Mouse (Mus musculus): ENCODE measurements around the gene Tmem88b. TPM values are rescaled to one million over a fixed set of nuclear protein-coding genes. Genes with fewer than 3 reads are reported as not detected.
A peak's percentile ranks its signal among the peaks of the same experiment; 100 is the strongest.
"Not testable (repeated sequence)": the region's sequence is repeated elsewhere in the genome, so short reads cannot be mapped to it uniquely, and the experiment has no call there.

Gene Tmem88b
- polyA plus RNA-seq, 1 experiment from 2014 or later, result 1.7 TPM

- 80% methylated on average over 4 of the region's 4 CpGs for WGBS
Observed at GRCm38 (mm10) chr4:155788833-155789232, 3.2 kb upstream of the Tmem88b start.

DNA sequence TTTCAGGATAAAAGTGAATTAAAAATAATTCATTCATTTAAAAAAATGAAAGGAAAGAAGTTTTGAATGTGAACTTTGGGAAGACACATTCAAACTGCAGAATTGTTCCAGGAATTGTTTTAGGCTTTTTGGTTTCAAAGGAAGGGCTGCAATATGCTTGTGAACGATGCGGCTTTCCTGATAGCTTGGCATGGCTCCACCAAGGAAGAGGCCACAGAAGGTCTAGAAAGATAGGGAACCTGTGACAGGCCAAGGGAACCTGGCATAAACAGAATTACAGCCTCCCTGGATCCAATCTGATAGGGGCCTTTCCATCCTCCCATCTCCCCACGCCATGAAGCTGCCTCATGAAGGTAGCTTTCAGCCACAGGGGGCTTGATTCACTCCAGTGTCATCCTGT is 2.6 kb upstream of the Tmem88b start:
- no peak overlapping the region for H3K27ac ChIP-seq
- 55% methylated on average over 3 of the region's 3 CpGs for WGBS
- no peak overlapping the region for H3K4me3 ChIP-seq
- H3K27me3 ChIP-seq, result no peaks in the 10 kb centered on the region
- peaks cover 18% of the 10 kb centered on the region for H3K4me1 ChIP-seq (replicated peaks)
- H3K9ac ChIP-seq, result no peak overlapping the region
- H3K9me3 ChIP-seq (replicated peaks), result no peaks in the 10 kb centered on the region
- no peak overlapping the region for H3K4me2 ChIP-seq
- ATAC-seq (replicated peaks; ENCODE audit: insufficient number of reproducible peaks, insufficient read depth, low FRiP score, low read depth), result no peak
- H3K36me3 ChIP-seq, result no peaks in the 10 kb centered on the region

More at GRCm38 (mm10) chr4:155788833-155789232, 3.2 kb upstream of the Tmem88b start:
- H3K4me1 ChIP-seq (replicated peaks), result peaks cover 16% of the 10 kb centered on the region
- not testable (repeated sequence) for ATAC-seq (replicated peaks; ENCODE audit: insufficient number of reproducible peaks, insufficient read depth, low FRiP score, low read depth); H3K9ac ChIP-seq; H3K9me3 ChIP-seq (replicated peaks); H3K36me3 ChIP-seq; H3K4me2 ChIP-seq; H3K27me3 ChIP-seq; H3K4me3 ChIP-seq; H3K27ac ChIP-seq

DNA sequence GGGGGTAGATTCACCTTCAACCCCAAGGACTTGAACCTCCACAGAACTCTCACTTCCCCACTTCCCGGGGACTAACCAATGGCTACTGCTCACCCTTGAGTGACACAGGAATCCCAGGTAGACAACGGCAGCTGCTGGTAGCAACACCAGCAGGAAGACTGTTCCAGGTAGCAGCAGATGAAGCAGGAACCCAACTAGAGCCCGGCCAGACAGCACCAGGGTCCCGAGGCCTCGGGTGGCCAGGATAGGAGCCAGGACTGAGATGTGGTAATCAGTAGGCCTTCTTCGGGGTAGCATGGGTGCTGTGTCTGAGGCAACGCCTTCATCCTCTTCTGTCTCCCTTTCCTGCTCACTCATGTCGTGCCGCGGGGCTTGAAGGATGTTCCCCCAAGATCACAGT is 428 bp downstream of the Tmem88b start:
- H3K9ac ChIP-seq, result 0 out of 2 replicates have a peak overlapping the region, but pooled peaks have one; percentile 9
- no peaks in the 10 kb centered on the region for H3K9me3 ChIP-seq (replicated peaks)
- H3K4me3 ChIP-seq, result peak overlapping the region; percentile 24
- H3K27me3 ChIP-seq, result no peaks in the 10 kb centered on the region
- ATAC-seq (replicated peaks; ENCODE audit: insufficient number of reproducible peaks, insufficient read depth, low FRiP score, low read depth), result no peak
- WGBS, result 67% methylated on average over 10 of the region's 10 CpGs
- no peaks in the 10 kb centered on the region for H3K36me3 ChIP-seq
- peak overlapping the region; percentile 24; the same call in 1 of the 2 replicates for H3K27ac ChIP-seq
- H3K4me1 ChIP-seq (replicated peaks), result peaks cover 27% of the 10 kb centered on the region
- H3K4me2 ChIP-seq, result peak overlapping the region; percentile 31

GRCm38 (mm10) chr4:155784081-155784701 is 1.5 kb downstream of the Tmem88b start:
- peak overlapping the region; percentile 89 for H3K27ac ChIP-seq
- WGBS, result under 1% methylated on average over 52 of the region's 52 CpGs

GRCm38 (mm10) chr4:155783486-155784080 is 2.1 kb downstream of the Tmem88b start:
- Histone ChIP-seq H3K27me3 (no peaks in the 10 kb centered on the region), H3K9ac (peak overlapping the region; percentile 75), H3K4me3 (peak overlapping the region; percentile 65), H3K9me3 (replicated peaks) (no peaks in the 10 kb centered on the region), H3K27ac (peak overlapping the region; percentile 89), H3K36me3 (no peaks in the 10 kb centered on the region), H3K4me1 (replicated peaks) (peaks cover 36% of the 10 kb centered on the region), H3K4me2 (peak overlapping the region; percentile 91)
- ATAC-seq (replicated peaks; ENCODE audit: insufficient number of reproducible peaks, insufficient read depth, low FRiP score, low read depth), result peak; percentile 13; the same call in 1 of the 2 replicates
- WGBS, result 29% methylated on average over 16 of the region's 16 CpGs

More at GRCm38 (mm10) chr4:155784081-155784701, 1.5 kb downstream of the Tmem88b start:
- H3K4me3 ChIP-seq, result peak overlapping the region; percentile 65
- H3K27me3 ChIP-seq, result no peaks in the 10 kb centered on the region
- H3K36me3 ChIP-seq, result no peaks in the 10 kb centered on the region
- peak; percentile 69 for ATAC-seq (replicated peaks; ENCODE audit: insufficient number of reproducible peaks, insufficient read depth, low FRiP score, low read depth)
- peak overlapping the region; percentile 75 for H3K9ac ChIP-seq
- peaks cover 32% of the 10 kb centered on the region for H3K4me1 ChIP-seq (replicated peaks)
- peak overlapping the region; percentile 91 for H3K4me2 ChIP-seq
- no peaks in the 10 kb centered on the region for H3K9me3 ChIP-seq (replicated peaks)

- H3K9ac ChIP-seq, result no peak overlapping the region
- no peak for ATAC-seq (replicated peaks; ENCODE audit: insufficient number of reproducible peaks, insufficient read depth, low FRiP score, low read depth)
Observed at GRCm38 (mm10) chr4:155780895-155781294, 4.8 kb downstream of the Tmem88b start.

GRCm38 (mm10) chr4:155779498-155779897 is 6.2 kb downstream of the Tmem88b start:
- H3K27ac ChIP-seq, result no peak overlapping the region
- no peaks in the 10 kb centered on the region for H3K9me3 ChIP-seq (replicated peaks)
- no peaks in the 10 kb centered on the region for H3K36me3 ChIP-seq
- H3K4me1 ChIP-seq (replicated peaks), result peaks cover 57% of the 10 kb centered on the region
- 86% methylated on average over 4 of the region's 4 CpGs for WGBS
- H3K27me3 ChIP-seq, result no peaks in the 10 kb centered on the region
- no peak overlapping the region for H3K4me2 ChIP-seq
- ATAC-seq (replicated peaks; ENCODE audit: insufficient number of reproducible peaks, insufficient read depth, low FRiP score, low read depth), result no peak
- H3K4me3 ChIP-seq, result no peak overlapping the region
- no peak overlapping the region for H3K9ac ChIP-seq

More at GRCm38 (mm10) chr4:155780895-155781294, 4.8 kb downstream of the Tmem88b start:
- peak overlapping the region; percentile 50 for H3K27ac ChIP-seq
- no peaks in the 10 kb centered on the region for H3K27me3 ChIP-seq
- WGBS, result 29% methylated on average over 6 of the region's 6 CpGs
- no peak overlapping the region for H3K4me3 ChIP-seq
- peaks cover 54% of the 10 kb centered on the region for H3K4me1 ChIP-seq (replicated peaks)
- no peaks in the 10 kb centered on the region for H3K36me3 ChIP-seq
- no peak overlapping the region for H3K4me2 ChIP-seq
- H3K9me3 ChIP-seq (replicated peaks), result no peaks in the 10 kb centered on the region

DNA sequence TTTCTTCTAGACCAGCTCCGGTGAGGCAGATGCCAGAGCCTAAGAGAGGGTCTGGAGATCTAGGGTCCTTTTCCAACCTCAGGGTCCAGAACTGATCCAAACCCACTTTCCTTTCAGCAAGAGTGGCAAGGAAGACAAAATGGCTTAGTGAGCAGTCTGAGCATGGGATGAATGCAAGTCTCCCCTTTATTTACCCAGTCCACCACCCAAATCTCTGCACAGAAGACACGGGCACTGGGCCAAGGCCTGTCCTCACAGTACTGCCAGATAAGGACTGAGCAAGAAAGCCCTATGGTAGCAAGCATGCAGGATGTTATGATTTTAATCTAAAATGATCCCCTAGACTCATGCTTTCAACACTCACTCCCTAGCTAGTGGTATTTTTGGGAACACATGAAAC is 7.9 kb downstream of the Tmem88b start:
- Histone ChIP-seq H3K4me2 (no peak overlapping the region), H3K27me3 (peaks cover 9% of the 10 kb centered on the region), H3K36me3 (no peaks in the 10 kb centered on the region), H3K4me1 (replicated peaks) (peaks cover 60% of the 10 kb centered on the region), H3K9me3 (replicated peaks) (no peaks in the 10 kb centered on the region), H3K27ac (peak overlapping the region; percentile 47), H3K4me3 (no peak overlapping the region), H3K9ac (no peak overlapping the region)
- ATAC-seq (replicated peaks; ENCODE audit: insufficient number of reproducible peaks, insufficient read depth, low FRiP score, low read depth), result no peak
- WGBS, result 52% methylated on average over 2 of the region's 2 CpGs

GRCm38 (mm10) chr4:155776704-155777335 is 8.9 kb downstream of the Tmem88b start:
- H3K36me3 ChIP-seq, result no peaks in the 10 kb centered on the region
- ATAC-seq (replicated peaks; ENCODE audit: insufficient number of reproducible peaks, insufficient read depth, low FRiP score, low read depth), result no peak
- no peak overlapping the region for H3K4me3 ChIP-seq
- H3K27ac ChIP-seq, result peak overlapping the region; percentile 69
- no peaks in the 10 kb centered on the region for H3K9me3 ChIP-seq (replicated peaks)
- H3K27me3 ChIP-seq, result peaks cover 19% of the 10 kb centered on the region
- no peak overlapping the region for H3K4me2 ChIP-seq
- peaks cover 60% of the 10 kb centered on the region for H3K4me1 ChIP-seq (replicated peaks)
- no peak overlapping the region for H3K9ac ChIP-seq
- WGBS, result 42% methylated on average over 2 of the region's 2 CpGs

GRCm38 (mm10) chr4:155775855-155776254 is 9.8 kb downstream of the Tmem88b start:
- WGBS, result 52% methylated on average over 3 of the region's 3 CpGs

GRCm38 (mm10) chr4:155774971-155775740 is 10.5 kb downstream of the Tmem88b start:
- peaks cover 33% of the 10 kb centered on the region for H3K27me3 ChIP-seq
- peak; percentile 18; the same call in 1 of the 2 replicates for ATAC-seq (replicated peaks; ENCODE audit: insufficient number of reproducible peaks, insufficient read depth, low FRiP score, low read depth)

More at GRCm38 (mm10) chr4:155775855-155776254, 9.8 kb downstream of the Tmem88b start:
- Histone ChIP-seq H3K4me1 (replicated peaks) (peaks cover 57% of the 10 kb centered on the region), H3K4me2 (no peak overlapping the region), H3K9me3 (replicated peaks) (no peaks in the 10 kb centered on the region), H3K36me3 (no peaks in the 10 kb centered on the region), H3K27ac (peak overlapping the region; percentile 65), H3K9ac (no peak overlapping the region), H3K4me3 (no peak overlapping the region), H3K27me3 (peaks cover 29% of the 10 kb centered on the region)
- ATAC-seq (replicated peaks; ENCODE audit: insufficient number of reproducible peaks, insufficient read depth, low FRiP score, low read depth), result no peak

More at GRCm38 (mm10) chr4:155774971-155775740, 10.5 kb downstream of the Tmem88b start:
- H3K9me3 ChIP-seq (replicated peaks), result no peaks in the 10 kb centered on the region
- peaks cover 59% of the 10 kb centered on the region for H3K4me1 ChIP-seq (replicated peaks)
- H3K4me3 ChIP-seq, result peak overlapping the region; percentile 47
- peak overlapping the region; percentile 41; the same call in 1 of the 2 replicates for H3K9ac ChIP-seq
- peak overlapping the region; percentile 81 for H3K4me2 ChIP-seq
- peak overlapping the region; percentile 65 for H3K27ac ChIP-seq
- 28% methylated on average over 9 of the region's 9 CpGs for WGBS
- H3K36me3 ChIP-seq, result no peaks in the 10 kb centered on the region
